Mouse (Mus musculus) urinary bladder, postnatal 14 days (tissue): ENCODE data around the gene Dnajc6.
A peak's percentile ranks its signal among the peaks of the same experiment; 100 is the strongest.

Source experiments
- DNase-seq: peaks from one replicate; pipeline ENCODE4 v3.0.0; 2021; ENCODE audit warnings: low spot score

Dnajc6 gene

GRCm38 (mm10) chr4:101496534-101497237 lies at the start of gene Dnajc6:
Gene Dnajc6 (plus strand): TSS chr4:101496648.
- DNase-seq: no peak

GRCm38 (mm10) chr4:101448701-101449100 lies 47.7 kb upstream of the Dnajc6 start:
- DNase-seq: no peak

- DNase-seq: no peak
These were observed 47.1 kb upstream of the Dnajc6 start for GRCm38 (mm10) chr4:101449344-101449743.

- DNase-seq: peak; percentile 12
These were observed 46.2 kb upstream of the Dnajc6 start for GRCm38 (mm10) chr4:101450150-101450780.

- no peak for DNase-seq
These were observed 45.4 kb upstream of the Dnajc6 start for GRCm38 (mm10) chr4:101451089-101451488.

GRCm38 (mm10) chr4:101452829-101453228 lies 43.6 kb upstream of the Dnajc6 start:
- DNase-seq: no peak

- no peak for DNase-seq
These were observed 39.3 kb upstream of the Dnajc6 start for GRCm38 (mm10) chr4:101457176-101457575.

GRCm38 (mm10) chr4:101458341-101458740 lies 38.1 kb upstream of the Dnajc6 start:
- peak; percentile 32 for DNase-seq

- no peak for DNase-seq
These were observed 37.1 kb upstream of the Dnajc6 start for GRCm38 (mm10) chr4:101459358-101459757.

- DNase-seq: no peak
These were observed 36.3 kb upstream of the Dnajc6 start for GRCm38 (mm10) chr4:101460114-101460513.

GRCm38 (mm10) chr4:101462065-101462464 lies 34.4 kb upstream of the Dnajc6 start:
- no peak for DNase-seq

- DNase-seq: no peak
These were observed 30.2 kb upstream of the Dnajc6 start for GRCm38 (mm10) chr4:101466264-101466663.

- no peak for DNase-seq
These were observed 27.2 kb upstream of the Dnajc6 start for GRCm38 (mm10) chr4:101469242-101469641.

GRCm38 (mm10) chr4:101470543-101470942 lies 25.9 kb upstream of the Dnajc6 start:
- no peak for DNase-seq

GRCm38 (mm10) chr4:101472767-101473166 lies 23.7 kb upstream of the Dnajc6 start:
- DNase-seq: no peak

GRCm38 (mm10) chr4:101490320-101490917 lies 6.0 kb upstream of the Dnajc6 start:
- no peak for DNase-seq

GRCm38 (mm10) chr4:101491704-101492103 lies 4.7 kb upstream of the Dnajc6 start:
- DNase-seq: no peak

GRCm38 (mm10) chr4:101493611-101494197 lies 2.7 kb upstream of the Dnajc6 start:
- DNase-seq: no peak

- DNase-seq: no peak
These were observed 287 bp upstream of the Dnajc6 start for GRCm38 (mm10) chr4:101496188-101496533.

- DNase-seq: no peak
These were observed 888 bp downstream of the Dnajc6 start for GRCm38 (mm10) chr4:101497336-101497735.

- DNase-seq: no peak
These were observed 8.1 kb downstream of the Dnajc6 start for GRCm38 (mm10) chr4:101504470-101505007.

GRCm38 (mm10) chr4:101505966-101506365 lies 9.5 kb downstream of the Dnajc6 start:
- DNase-seq: no peak

GRCm38 (mm10) chr4:101506372-101506771 lies 9.9 kb downstream of the Dnajc6 start:
- DNase-seq: no peak
